Mouse (Mus musculus) cerebellum, adult 9-10 months (tissue): ENCODE results near the gene Fbxw9.

Experiments
- DNase-seq: peaks from one replicate; pipeline ENCODE4 v3.0.0; 2022

Fbxw9 gene

GRCm38 (mm10) chr8:85088771-85089170 lies 28.9 kb downstream of the Fbxw9 start:
- no peak for DNase-seq

- no peak for DNase-seq
Observed at GRCm38 (mm10) chr8:85090856-85091255, 31.0 kb downstream of the Fbxw9 start.

- DNase-seq = no peak
Observed at GRCm38 (mm10) chr8:85091526-85092090, 31.8 kb downstream of the Fbxw9 start.

- DNase-seq = no peak
Observed at GRCm38 (mm10) chr8:85095051-85095450, 35.2 kb downstream of the Fbxw9 start.

- no peak for DNase-seq
Observed at GRCm38 (mm10) chr8:85095566-85095965, 35.7 kb downstream of the Fbxw9 start.

- no peak for DNase-seq
Observed at GRCm38 (mm10) chr8:85096196-85096595, 36.3 kb downstream of the Fbxw9 start.

- no peak for DNase-seq
Observed at GRCm38 (mm10) chr8:85096850-85097249, 37.0 kb downstream of the Fbxw9 start.

- DNase-seq = no peak
Observed at GRCm38 (mm10) chr8:85100076-85100665, 40.3 kb downstream of the Fbxw9 start.

- DNase-seq = no peak
Observed at GRCm38 (mm10) chr8:85113241-85113640, 53.4 kb downstream of the Fbxw9 start.

GRCm38 (mm10) chr8:85115501-85115900 lies 55.6 kb downstream of the Fbxw9 start:
- DNase-seq = no peak
